Mouse (Mus musculus) small intestine, adult 2 months (tissue): ENCODE results near the gene Slc35e2. TPM values are rescaled to one million over a fixed set of nuclear protein-coding genes. Genes with fewer than 3 reads are reported as not detected.

Source experiments
- H3K27ac ChIP-seq: fragments of 200-500 bp; 2 replicates; pipeline ENCODE4 v1.5.1; 2012; ENCODE audit warnings: low read depth, low read length, control low read depth, inconsistent platforms; ENCODE audit not compliant: insufficient read depth
- H3K27me3 ChIP-seq: fragments of 200-500 bp; 2 replicates; pipeline ENCODE4 v1.6.1; 2012; ENCODE audit warnings: mild to moderate bottlenecking, moderate library complexity, low read length, inconsistent platforms; ENCODE audit not compliant: control insufficient read depth, insufficient read depth
- H3K36me3 ChIP-seq: fragments of 200-500 bp; 2 replicates; pipeline ENCODE4 v1.6.1; 2012; ENCODE audit warnings: mild to moderate bottlenecking, low read length, control low read depth, inconsistent platforms; ENCODE audit not compliant: control insufficient read depth, insufficient read depth
- H3K4me1 ChIP-seq: fragments of 200-500 bp; 2 replicates; pipeline ENCODE4 v1.6.1; 2012; ENCODE audit warnings: low read length, inconsistent platforms, mixed read lengths; ENCODE audit not compliant: control insufficient read depth, insufficient read depth, insufficient read length
- H3K4me3 ChIP-seq: fragments of 200-500 bp; 2 replicates; pipeline ENCODE4 v1.5.1; 2012; ENCODE audit warnings: low read depth, mild to moderate bottlenecking, control low read depth, inconsistent platforms, low read length, moderate library complexity
- CTCF ChIP-seq: fragments of 200-500 bp; IDR thresholded peaks from 2 replicates; pipeline ENCODE4 v1.5.1; 2012; ENCODE audit warnings: low read depth, mild to moderate bottlenecking, control low read depth, inconsistent platforms, low read length, moderate library complexity, mixed read lengths; ENCODE audit not compliant: insufficient replicate concordance, insufficient read length; ENCODE audit errors: extremely low read depth
- POLR2A ChIP-seq: fragments of 200-500 bp; IDR thresholded peaks from 2 replicates; pipeline ENCODE4 v1.6.1; 2012; ENCODE audit warnings: low read depth, mild to moderate bottlenecking, control low read depth, inconsistent platforms, low read length, moderate library complexity
- WGBS: fragments of 180-500 bp; shearing (Covaris S2); methylation state at CpG from one replicate; pipeline ENCODE4 v1.1.7; 2018; 5-methylcytosine and 5-hydroxymethylcytosine counted together
- polyA plus RNA-seq: library from polyadenylated mRNA; depleted of rRNA; stranded (reverse); fragments of >200 nt; gene quantifications from 2 replicates; pipeline ENCODE4 v1.2.3, GENCODE M21; 2012

Gene Slc35e2
- polyA plus RNA-seq, 1 experiment, result 20.1 TPM

GRCm38 (mm10) chr4:155591012-155591719 is 10.1 kb upstream of the Slc35e2 start:
- H3K4me3 ChIP-seq, result no peak overlapping the region
- TF ChIP-seq CTCF (no peak), POLR2A (no peak)
- H3K27ac ChIP-seq, result no peak overlapping the region
- H3K4me1 ChIP-seq, result no peaks in the 10 kb centered on the region
- WGBS, result 56% methylated on average over 7 of the region's 7 CpGs
- peaks cover 45% of the 10 kb centered on the region for H3K36me3 ChIP-seq
- H3K27me3 ChIP-seq, result no peaks in the 10 kb centered on the region

- H3K27me3 ChIP-seq, result no peaks in the 10 kb centered on the region
- WGBS, result 9% methylated on average over 1 of the region's 1 CpGs
- TF ChIP-seq POLR2A, result no peak
- no peak for TF ChIP-seq CTCF
- H3K4me3 ChIP-seq, result no peak overlapping the region
- H3K27ac ChIP-seq, result no peak overlapping the region
- no peaks in the 10 kb centered on the region for H3K4me1 ChIP-seq
- H3K36me3 ChIP-seq, result peaks cover 22% of the 10 kb centered on the region
Measured at GRCm38 (mm10) chr4:155593780-155594179, 7.4 kb upstream of the Slc35e2 start.

- 62% methylated on average over 3 of the region's 3 CpGs for WGBS
- Histone ChIP-seq H3K4me3 (no peak overlapping the region), H3K4me1 (no peaks in the 10 kb centered on the region), H3K36me3 (peaks cover 4% of the 10 kb centered on the region; the same call in 1 of the 2 replicates), H3K27me3 (no peaks in the 10 kb centered on the region), H3K27ac (no peak overlapping the region)
- no peak for TF ChIP-seq POLR2A
- no peak for TF ChIP-seq CTCF
Measured at GRCm38 (mm10) chr4:155595777-155596176, 5.4 kb upstream of the Slc35e2 start.

GRCm38 (mm10) chr4:155596606-155597005 is 4.6 kb upstream of the Slc35e2 start:
- Histone ChIP-seq H3K4me3 (no peak overlapping the region), H3K27me3 (no peaks in the 10 kb centered on the region), H3K36me3 (no peaks in the 10 kb centered on the region), H3K27ac (no peak overlapping the region), H3K4me1 (no peaks in the 10 kb centered on the region)
- WGBS, result 71% methylated on average over 5 of the region's 5 CpGs
- TF ChIP-seq CTCF (no peak), POLR2A (no peak)

- Histone ChIP-seq H3K27me3 (no peaks in the 10 kb centered on the region), H3K4me1 (no peaks in the 10 kb centered on the region), H3K4me3 (no peak overlapping the region), H3K36me3 (0 out of 2 replicates have a peak, but pooled peaks cover 2% of the 10 kb centered on the region), H3K27ac (no peak overlapping the region)
- TF ChIP-seq POLR2A, result no peak
- WGBS, result 16% methylated on average over 20 of the region's 20 CpGs
Measured at GRCm38 (mm10) chr4:155598536-155598935, 2.7 kb upstream of the Slc35e2 start.

- Histone ChIP-seq H3K27ac (peak overlapping the region; percentile 76), H3K4me1 (0 out of 2 replicates have a peak, but pooled peaks cover 2% of the 10 kb centered on the region), H3K36me3 (0 out of 2 replicates have a peak, but pooled peaks cover 2% of the 10 kb centered on the region), H3K4me3 (no peak overlapping the region), H3K27me3 (no peaks in the 10 kb centered on the region)
- TF ChIP-seq CTCF (no peak), POLR2A (no peak)
- WGBS, result 64% methylated on average over 11 of the region's 11 CpGs
Measured at GRCm38 (mm10) chr4:155599901-155600825, 1.1 kb upstream of the Slc35e2 start.

- 1% methylated on average over 31 of the region's 31 CpGs for WGBS
Measured at GRCm38 (mm10) chr4:155601997-155602456, 811 bp downstream of the Slc35e2 start.

More at GRCm38 (mm10) chr4:155601997-155602456, 811 bp downstream of the Slc35e2 start:
- Histone ChIP-seq H3K27ac (peak overlapping the region; percentile 55), H3K4me1 (peaks cover 2% of the 10 kb centered on the region; the same call in 1 of the 2 replicates), H3K36me3 (peaks cover 6% of the 10 kb centered on the region; the same call in 1 of the 2 replicates), H3K4me3 (peak overlapping the region; percentile 90), H3K27me3 (no peaks in the 10 kb centered on the region)
- TF ChIP-seq CTCF (no peak), POLR2A (no peak; the same call in 1 of the 2 replicates)
